Mouse (Mus musculus) lung, embryonic 15.5 days (tissue): ENCODE data around the gene Cox19. TPM values are rescaled to one million over a fixed set of nuclear protein-coding genes. Genes with fewer than 3 reads are reported as not detected.

Experiments
- ATAC-seq: fragments of 200-750 bp; cut with Nextera tagmentation; 2 replicates; pipeline ENCODE4 v1.8.0; 2017; ENCODE audit warnings: moderate number of reproducible peaks, borderline replicate concordance; ENCODE audit not compliant: low FRiP score, low TSS enrichment; ENCODE audit errors: extremely low read depth
- H3K27ac ChIP-seq: fragments of 300-500 bp; sonication (generic); 2 replicates; pipeline ENCODE4 v1.5.1; 2015; ENCODE audit warnings: moderate library complexity, mild to moderate bottlenecking, inconsistent platforms
- H3K27me3 ChIP-seq: fragments of 300-500 bp; sonication (generic); 2 replicates; pipeline ENCODE4 v1.6.1; 2015; ENCODE audit warnings: inconsistent platforms
- H3K36me3 ChIP-seq: fragments of 300-500 bp; sonication (generic); 2 replicates; pipeline ENCODE4 v1.6.1; 2015; ENCODE audit warnings: inconsistent platforms
- H3K4me1 ChIP-seq: fragments of 300-500 bp; sonication (generic); 2 replicates; pipeline ENCODE4 v1.6.1; 2015; ENCODE audit warnings: inconsistent platforms
- H3K4me2 ChIP-seq: fragments of 300-500 bp; sonication (generic); 2 replicates; pipeline ENCODE4 v1.6.1; 2015; ENCODE audit warnings: inconsistent platforms, mild to moderate bottlenecking, moderate library complexity
- H3K4me3 ChIP-seq: fragments of 300-500 bp; sonication (generic); 2 replicates; pipeline ENCODE4 v1.5.1; 2015; ENCODE audit warnings: mild to moderate bottlenecking, inconsistent platforms
- H3K9ac ChIP-seq: fragments of 300-500 bp; sonication (generic); 2 replicates; pipeline ENCODE4 v1.6.1; 2015; ENCODE audit warnings: inconsistent platforms
- H3K9me3 ChIP-seq: fragments of 300-500 bp; sonication (generic); 2 replicates; pipeline ENCODE4 v1.6.1; 2016; ENCODE audit warnings: inconsistent platforms
- WGBS: fragments of 180-500 bp; shearing (Covaris S2); methylation state at CpG from one replicate; pipeline ENCODE4 v1.1.7; 2015; 5-methylcytosine and 5-hydroxymethylcytosine counted together
- polyA plus RNA-seq: library from polyadenylated mRNA; unstranded; fragments of >200 nt; fragmentation: Nextera tagmentation; extraction: Ambion mirVana; gene quantifications from 2 replicates; pipeline ENCODE4 v1.2.1, GENCODE M21; 2015

Gene Cox19
- polyA plus RNA-seq, 1 experiment from 2014 or later, result 92.9 TPM

- Histone ChIP-seq H3K4me3 (no peak overlapping the region), H3K27me3 (no peaks in the 10 kb centered on the region), H3K36me3 (no peaks in the 10 kb centered on the region), H3K4me1 (peaks cover 41% of the 10 kb centered on the region), H3K4me2 (no peak overlapping the region; the same call in 1 of the 2 replicates), H3K27ac (no peak overlapping the region), H3K9ac (no peak overlapping the region), H3K9me3 (no peaks in the 10 kb centered on the region)
- no peak for ATAC-seq
- 78% methylated on average over 6 of the region's 6 CpGs for WGBS
Measured at GRCm38 (mm10) chr5:139370336-139370735, 19.1 kb upstream of the Cox19 start.

- WGBS, result 81% methylated on average over 11 of the region's 11 CpGs
- no peak for ATAC-seq
- H3K27ac ChIP-seq, result no peak overlapping the region
Measured at GRCm38 (mm10) chr5:139368638-139369320, 17.6 kb upstream of the Cox19 start.

GRCm38 (mm10) chr5:139367884-139368458 is 16.8 kb upstream of the Cox19 start:
- peaks cover 43% of the 10 kb centered on the region for H3K4me1 ChIP-seq
- 84% methylated on average over 4 of the region's 4 CpGs for WGBS

More at GRCm38 (mm10) chr5:139368638-139369320, 17.6 kb upstream of the Cox19 start:
- Histone ChIP-seq H3K9me3 (no peaks in the 10 kb centered on the region), H3K4me1 (peaks cover 46% of the 10 kb centered on the region), H3K9ac (no peak overlapping the region), H3K4me2 (no peak overlapping the region), H3K36me3 (no peaks in the 10 kb centered on the region), H3K4me3 (no peak overlapping the region), H3K27me3 (no peaks in the 10 kb centered on the region)

GRCm38 (mm10) chr5:139366484-139366883 is 15.3 kb upstream of the Cox19 start:
- Histone ChIP-seq H3K36me3 (peaks cover 4% of the 10 kb centered on the region; the same call in 1 of the 2 replicates), H3K4me2 (no peak overlapping the region), H3K27me3 (no peaks in the 10 kb centered on the region), H3K9me3 (no peaks in the 10 kb centered on the region), H3K4me3 (no peak overlapping the region), H3K4me1 (peaks cover 32% of the 10 kb centered on the region), H3K27ac (0 out of 2 replicates have a peak overlapping the region, but pooled peaks have one; percentile 33), H3K9ac (no peak overlapping the region)
- 66% methylated on average over 11 of the region's 11 CpGs for WGBS
- no peak for ATAC-seq

More at GRCm38 (mm10) chr5:139367884-139368458, 16.8 kb upstream of the Cox19 start:
- Histone ChIP-seq H3K27ac (no peak overlapping the region), H3K4me3 (no peak overlapping the region), H3K36me3 (peaks cover under 1% of the 10 kb centered on the region; the same call in 1 of the 2 replicates), H3K27me3 (no peaks in the 10 kb centered on the region), H3K9ac (no peak overlapping the region), H3K4me2 (no peak overlapping the region), H3K9me3 (no peaks in the 10 kb centered on the region)
- ATAC-seq, result no peak

GRCm38 (mm10) chr5:139365827-139366226 is 14.6 kb upstream of the Cox19 start:
- Histone ChIP-seq H3K4me1 (peaks cover 25% of the 10 kb centered on the region), H3K27me3 (no peaks in the 10 kb centered on the region), H3K36me3 (peaks cover 4% of the 10 kb centered on the region; the same call in 1 of the 2 replicates), H3K4me2 (no peak overlapping the region), H3K9me3 (no peaks in the 10 kb centered on the region), H3K27ac (no peak overlapping the region), H3K4me3 (no peak overlapping the region), H3K9ac (no peak overlapping the region)
- WGBS, result 59% methylated on average over 1 of the region's 1 CpGs
- no peak for ATAC-seq

- peaks cover 4% of the 10 kb centered on the region; the same call in 1 of the 2 replicates for H3K36me3 ChIP-seq
- H3K27ac ChIP-seq, result peak overlapping the region; percentile 81
- no peaks in the 10 kb centered on the region for H3K27me3 ChIP-seq
- H3K4me1 ChIP-seq, result peaks cover 21% of the 10 kb centered on the region
- H3K9ac ChIP-seq, result peak overlapping the region; percentile 6; the same call in 1 of the 2 replicates
- 18% methylated on average over 5 of the region's 5 CpGs for WGBS
- no peaks in the 10 kb centered on the region for H3K9me3 ChIP-seq
- no peak overlapping the region for H3K4me3 ChIP-seq
- 0 out of 2 replicates have a peak overlapping the region, but pooled peaks have one; percentile 31 for H3K4me2 ChIP-seq
- ATAC-seq, result peak; percentile 58
Measured at GRCm38 (mm10) chr5:139364911-139365571, 13.8 kb upstream of the Cox19 start.

- H3K4me3 ChIP-seq, result no peak overlapping the region
- WGBS, result 23% methylated on average over 12 of the region's 12 CpGs
- H3K27ac ChIP-seq, result peak overlapping the region; percentile 81
- peaks cover 4% of the 10 kb centered on the region; the same call in 1 of the 2 replicates for H3K36me3 ChIP-seq
- H3K4me1 ChIP-seq, result peaks cover 21% of the 10 kb centered on the region
- H3K27me3 ChIP-seq, result no peaks in the 10 kb centered on the region
- peak overlapping the region; percentile 6; the same call in 1 of the 2 replicates for H3K9ac ChIP-seq
- H3K9me3 ChIP-seq, result no peaks in the 10 kb centered on the region
- ATAC-seq, result peak; percentile 35
- H3K4me2 ChIP-seq, result peak overlapping the region; percentile 31; the same call in 1 of the 2 replicates
Measured at GRCm38 (mm10) chr5:139364260-139364910, 13.2 kb upstream of the Cox19 start.

- Histone ChIP-seq H3K27me3 (no peaks in the 10 kb centered on the region), H3K9ac (no peak overlapping the region), H3K4me2 (no peak overlapping the region), H3K36me3 (peaks cover 4% of the 10 kb centered on the region; the same call in 1 of the 2 replicates), H3K4me1 (peaks cover 21% of the 10 kb centered on the region), H3K27ac (no peak overlapping the region), H3K9me3 (no peaks in the 10 kb centered on the region), H3K4me3 (no peak overlapping the region)
- WGBS, result 53% methylated on average over 7 of the region's 7 CpGs
- no peak; the same call in 1 of the 2 replicates for ATAC-seq
Measured at GRCm38 (mm10) chr5:139363858-139364257, 12.6 kb upstream of the Cox19 start.

- Histone ChIP-seq H3K27me3 (no peaks in the 10 kb centered on the region), H3K36me3 (peaks cover 4% of the 10 kb centered on the region; the same call in 1 of the 2 replicates), H3K4me1 (peaks cover under 1% of the 10 kb centered on the region), H3K27ac (no peak overlapping the region), H3K9ac (no peak overlapping the region), H3K4me2 (no peak overlapping the region), H3K9me3 (no peaks in the 10 kb centered on the region), H3K4me3 (no peak overlapping the region)
- WGBS, result 83% methylated on average over 5 of the region's 5 CpGs
- ATAC-seq, result no peak
Measured at GRCm38 (mm10) chr5:139359244-139359643, 8.0 kb upstream of the Cox19 start.

GRCm38 (mm10) chr5:139358653-139359052 is 7.4 kb upstream of the Cox19 start:
- H3K27me3 ChIP-seq, result no peaks in the 10 kb centered on the region
- H3K27ac ChIP-seq, result no peak overlapping the region
- peaks cover 4% of the 10 kb centered on the region; the same call in 1 of the 2 replicates for H3K36me3 ChIP-seq
- no peaks in the 10 kb centered on the region; the same call in 1 of the 2 replicates for H3K4me1 ChIP-seq
- no peak for ATAC-seq
- H3K9me3 ChIP-seq, result no peaks in the 10 kb centered on the region
- H3K9ac ChIP-seq, result no peak overlapping the region
- 59% methylated on average over 2 of the region's 2 CpGs for WGBS
- H3K4me3 ChIP-seq, result no peak overlapping the region
- no peak overlapping the region for H3K4me2 ChIP-seq

GRCm38 (mm10) chr5:139355235-139355772 is 4.1 kb upstream of the Cox19 start:
- WGBS, result 35% methylated on average over 19 of the region's 19 CpGs
- Histone ChIP-seq H3K4me3 (no peak overlapping the region), H3K4me2 (no peak overlapping the region), H3K27me3 (peaks cover 6% of the 10 kb centered on the region; the same call in 1 of the 2 replicates), H3K4me1 (peaks cover 9% of the 10 kb centered on the region; the same call in 1 of the 2 replicates), H3K9me3 (no peaks in the 10 kb centered on the region), H3K27ac (no peak overlapping the region), H3K36me3 (no peaks in the 10 kb centered on the region), H3K9ac (no peak overlapping the region)
- ATAC-seq, result no peak
